22 mouse cellular contexts compared by ENCODE assay signal in genomic region chr3:65355479-65355878, GRCm38 (mm10). TPM values are rescaled to one million over a fixed set of nuclear protein-coding genes. Genes with fewer than 3 reads are reported as not detected.
DNase-seq lines count a peak whose midpoint lies in the region; ATAC-seq and TF ChIP-seq lines count a peak whose summit lies in the region.
"Had no signal": no experiment of that assay in that cellular context is flagged by ENCODE, and none has a peak within 500 bp of the region (broad histone marks: within the 10 kb centered on the region; RNA-seq: fewer than 3 reads in every experiment).

No protein-coding gene starts in this region.

- 58% methylated on average over 6 of the region's 6 CpGs for WGBS in midbrain, embryonic 14.5 days
- WGBS in midbrain, embryonic 10.5 days: 77% methylated on average over 6 of the region's 6 CpGs
- 28% methylated on average over 6 of the region's 6 CpGs for WGBS in lung, embryonic 14.5 days

- H3K9ac ChIP-seq in midbrain, embryonic 14.5 days (replicated peaks; ENCODE audit: low read length): no peak overlapping the region
- no peak overlapping the region for H3K9ac ChIP-seq in lung, embryonic 14.5 days
- H3K9ac ChIP-seq: forebrain, postnatal 0 days; heart, embryonic 12.5 days; hindbrain, embryonic 13.5 days; midbrain, embryonic 12.5 days; neural tube, embryonic 12.5 days had no signal

- H3K36me3 ChIP-seq in midbrain, embryonic 14.5 days (ENCODE audit: control insufficient read depth, insufficient read depth, low read length): no peaks in the 10 kb centered on the region
- H3K36me3 ChIP-seq in midbrain, embryonic 10.5 days: no peaks in the 10 kb centered on the region
- H3K36me3 ChIP-seq in lung, embryonic 14.5 days (ENCODE audit: insufficient read depth): no peaks in the 10 kb centered on the region
- H3K36me3 ChIP-seq: forebrain, embryonic 10.5 days; heart, embryonic 12.5 days; hindbrain, embryonic 13.5 days; midbrain, embryonic 12.5 days; neural tube, embryonic 12.5 days had no signal

- H3K27ac ChIP-seq in gastrocnemius, adult 2 months: 0 out of 2 replicates have a peak overlapping the region, but pooled peaks have one; percentile 12
- H3K27ac ChIP-seq in midbrain, embryonic 14.5 days (replicated peaks; ENCODE audit: low read depth, low read length): no peak overlapping the region
- no peak overlapping the region for H3K27ac ChIP-seq in midbrain, embryonic 10.5 days (replicated peaks)
- H3K27ac ChIP-seq in lung, embryonic 14.5 days (ENCODE audit: low read depth): no peak overlapping the region
- H3K27ac ChIP-seq: forebrain, embryonic 10.5 days; hindbrain, embryonic 13.5 days; macrophage; midbrain, embryonic 12.5 days; neural tube, embryonic 12.5 days had no signal

- no peaks in the 10 kb centered on the region for H3K27me3 ChIP-seq in midbrain, embryonic 14.5 days (ENCODE audit: control insufficient read depth, insufficient read depth, low read length)
- peaks cover 17% of the 10 kb centered on the region; the same call in 1 of the 2 replicates for H3K27me3 ChIP-seq in midbrain, embryonic 10.5 days (ENCODE audit: low read depth, poor library complexity, severe bottlenecking)
- no peaks in the 10 kb centered on the region for H3K27me3 ChIP-seq in lung, embryonic 14.5 days (ENCODE audit: insufficient read depth, low read length)
- H3K27me3 ChIP-seq: CH12.LX; heart, embryonic 12.5 days; hindbrain, embryonic 13.5 days; midbrain, embryonic 12.5 days; neural tube, embryonic 12.5 days had no signal

- DNase-seq in gastrocnemius, adult 2 months: no peak
- no peak for DNase-seq in gastrocnemius, adult 8-10 months (ENCODE audit: low spot score in 2 of 2)
- peak; percentile 9 for DNase-seq in midbrain, embryonic 14.5 days
- DNase-seq in midbrain, embryonic 10.5 days (ENCODE audit: low spot score): no peak
- peak; percentile 24 for DNase-seq in lung, embryonic 14.5 days
- peak; percentile 66 for DNase-seq in lung, postnatal 36 days
- DNase-seq in cerebellum, postnatal 25 days: no peak
- no peak for DNase-seq in MN1 (ENCODE audit: low spot score)
- DNase-seq: adrenal gland, postnatal 10 days; cerebellum, adult 11-12 months; cerebellum, postnatal 14 days; forebrain, postnatal 0 days; heart, postnatal 14 days; thymus, adult 18-20 months; thymus, postnatal 4 days had no signal

- no peak overlapping the region for H3K4me2 ChIP-seq in midbrain, embryonic 14.5 days (ENCODE audit: low read length)
- H3K4me2 ChIP-seq in lung, embryonic 14.5 days: no peak overlapping the region
- H3K4me2 ChIP-seq: heart, embryonic 12.5 days; hindbrain, embryonic 13.5 days; midbrain, embryonic 12.5 days; neural tube, embryonic 12.5 days had no signal

- ATAC-seq in midbrain, embryonic 14.5 days (ENCODE audit: low FRiP score, low TSS enrichment): no peak
- ATAC-seq in lung, embryonic 14.5 days (ENCODE audit: insufficient read depth): 0 out of 2 replicates have a peak, but pooled peaks have one; percentile 31
- ATAC-seq: forebrain, postnatal 0 days had no signal

- peaks cover 3% of the 10 kb centered on the region; the same call in 1 of the 2 replicates for H3K4me1 ChIP-seq in midbrain, embryonic 14.5 days (ENCODE audit: control insufficient read depth, insufficient read depth, low read length)
- peaks cover 18% of the 10 kb centered on the region for H3K4me1 ChIP-seq in midbrain, embryonic 10.5 days
- H3K4me1 ChIP-seq in lung, embryonic 14.5 days (ENCODE audit: insufficient read depth): no peaks in the 10 kb centered on the region
- H3K4me1 ChIP-seq: hindbrain, embryonic 13.5 days; neural tube, embryonic 12.5 days had no signal

- no peak for TF ChIP-seq CTCF in gastrocnemius, adult 2 months (IDR thresholded peaks at IDR 0.05)
- TF ChIP-seq CTCF in lung, embryonic 14.5 days (IDR thresholded peaks at IDR 0.05; ENCODE audit: low read depth): no peak

- H3K9me3 ChIP-seq in midbrain, embryonic 14.5 days (ENCODE audit: control insufficient read depth, low read length): no peaks in the 10 kb centered on the region
- H3K9me3 ChIP-seq in midbrain, embryonic 10.5 days (replicated peaks): no peaks in the 10 kb centered on the region
- H3K9me3 ChIP-seq in lung, embryonic 14.5 days (ENCODE audit: low read depth, low read length): no peaks in the 10 kb centered on the region
- H3K9me3 ChIP-seq: forebrain, embryonic 10.5 days; heart, embryonic 12.5 days; hindbrain, embryonic 13.5 days; midbrain, embryonic 12.5 days; neural tube, embryonic 12.5 days had no signal

- intact Hi-C loops in gastrocnemius, adult 2 months (cut with DNase I): loop anchor here (10.0 kb wide), 2 partner anchors 371 to 579 kb away; no protein-coding TSS in a partner anchor

- H3K4me3 ChIP-seq in gastrocnemius, adult 2 months: no peak overlapping the region
- H3K4me3 ChIP-seq in midbrain, embryonic 14.5 days (replicated peaks; ENCODE audit: low read depth, low read length): no peak overlapping the region
- H3K4me3 ChIP-seq in midbrain, embryonic 10.5 days: no peak overlapping the region
- no peak overlapping the region for H3K4me3 ChIP-seq in lung, embryonic 14.5 days (ENCODE audit: low read depth, low read length)
- H3K4me3 ChIP-seq: forebrain, embryonic 10.5 days; heart, embryonic 12.5 days; hindbrain, embryonic 13.5 days; midbrain, embryonic 12.5 days; neural tube, embryonic 12.5 days had no signal

RNA-seq across cellular contexts. Expression of gene Ssr3, which starts 36.9 kb away (rescaled TPM):
- 100 to 1,000 TPM; 135 to 154 TPM for total RNA-seq in gastrocnemius, adult 2 months (2021)
- total RNA-seq in gastrocnemius, adult 8-10 months (2022): 100 to 1,000 TPM; 146 to 229 (median 164) TPM
- 169 and 212 TPM in 2 replicates for polyA plus RNA-seq in midbrain, embryonic 14.5 days (2014; fragmentation: Nextera tagmentation; extraction: Ambion mirVana)
- 232 and 245 TPM in 2 replicates for polyA plus RNA-seq in midbrain, embryonic 10.5 days (2016; fragmentation: Nextera tagmentation; extraction: Ambion mirVana)
- 312 and 339 TPM in 2 replicates for polyA plus RNA-seq in lung, embryonic 14.5 days (2014; fragmentation: Nextera tagmentation; extraction: Ambion mirVana)

Comparison
In these comparisons a context has a peak if more than half of its experiments do, and no peak if none do; other contexts are left out.
1. DNase-seq: peak in midbrain, embryonic 14.5 days (single experiment), lung, embryonic 14.5 days (single experiment) and lung, postnatal 36 days (single experiment); none in gastrocnemius, adult 2 months (single experiment), gastrocnemius, adult 8-10 months (0 of 2), midbrain, embryonic 10.5 days (single experiment), cerebellum, postnatal 25 days (0 of 2) and MN1 (single experiment).